Mouse (Mus musculus): Measurements from ENCODE around the gene Wdr72. TPM values are rescaled to one million over a fixed set of nuclear protein-coding genes. Genes with fewer than 3 reads are reported as not detected.

The Wdr72 gene
- polyA plus RNA-seq (2015; fragmentation: Nextera tagmentation; extraction: Ambion mirVana), result 0.19 and 0.23 TPM in 2 replicates

GRCm38 (mm10) chr9:74109761-74110460, at the start of gene Wdr72:
TSS of gene Wdr72 (plus strand) at chr9:74110356.

Other genes with a start within 250 kb of the Wdr72 start
- 10.0 and 10.1 TPM in 2 replicates for gene Unc13c, start 141.4 kb upstream of the Wdr72 start, polyA plus RNA-seq (2015; fragmentation: Nextera tagmentation; extraction: Ambion mirVana)